Mouse (Mus musculus) NIH3T3 (cell line): ENCODE measurements around the gene Serpinb1a.
"Not testable (repeated sequence)": the region's sequence is repeated elsewhere in the genome, so short reads cannot be mapped to it uniquely, and the experiment has no call there.

Experiments used
- DNase-seq: peaks from one replicate; pipeline ENCODE4 v3.0.0-alpha.2; 2012; ENCODE audit warnings: low read depth

Serpinb1a gene

GRCm38 (mm10) chr13:32850668-32851404 lies at the start of gene Serpinb1a:
Gene Serpinb1a, minus strand, starts transcription at chr13:32851185.
- DNase-seq: peak; percentile 74

GRCm38 (mm10) chr13:32900639-32901038 lies 49.7 kb upstream of the Serpinb1a start:
- DNase-seq: peak; percentile 59

- DNase-seq: not testable (repeated sequence)
Measured at GRCm38 (mm10) chr13:32899114-32899513, 48.1 kb upstream of the Serpinb1a start.

DNA sequence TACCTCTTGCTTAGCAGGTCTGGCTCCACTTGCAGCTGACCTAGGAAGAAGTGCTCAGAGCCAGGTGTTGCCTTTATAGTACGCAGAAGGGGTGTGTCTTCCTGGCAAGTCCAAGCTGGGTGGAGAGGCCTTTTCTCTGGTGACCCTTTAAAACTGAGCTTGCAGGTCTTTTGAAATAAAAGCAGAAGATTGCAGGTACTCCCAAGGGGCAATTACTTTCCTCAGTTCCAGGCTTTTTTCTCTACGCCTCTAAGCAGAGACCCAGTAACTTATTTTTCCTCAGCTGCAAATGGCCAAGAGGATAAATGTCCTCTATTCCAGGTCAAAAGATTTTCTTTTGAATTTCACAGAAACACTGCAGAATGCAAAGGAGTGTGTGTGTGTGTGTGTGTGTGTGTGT lies 47.1 kb upstream of the Serpinb1a start, which contains the start of gene Serpinb1c:
Gene Serpinb1c (minus strand): TSS at position 101 of the 400 bp plus-strand sequence.
- no peak for DNase-seq

- no peak for DNase-seq
Measured at GRCm38 (mm10) chr13:32896931-32897330, 45.9 kb upstream of the Serpinb1a start.

GRCm38 (mm10) chr13:32884755-32885154 lies 33.8 kb upstream of the Serpinb1a start:
- DNase-seq: peak; percentile 80

- DNase-seq: no peak
Measured at GRCm38 (mm10) chr13:32873862-32874261, 22.9 kb upstream of the Serpinb1a start.

GRCm38 (mm10) chr13:32868843-32869242 lies 17.9 kb upstream of the Serpinb1a start:
- DNase-seq: no peak

GRCm38 (mm10) chr13:32868233-32868632 lies 17.2 kb upstream of the Serpinb1a start:
- not testable (repeated sequence) for DNase-seq

- DNase-seq: no peak
Measured at GRCm38 (mm10) chr13:32867030-32867429, 16.0 kb upstream of the Serpinb1a start.

DNA sequence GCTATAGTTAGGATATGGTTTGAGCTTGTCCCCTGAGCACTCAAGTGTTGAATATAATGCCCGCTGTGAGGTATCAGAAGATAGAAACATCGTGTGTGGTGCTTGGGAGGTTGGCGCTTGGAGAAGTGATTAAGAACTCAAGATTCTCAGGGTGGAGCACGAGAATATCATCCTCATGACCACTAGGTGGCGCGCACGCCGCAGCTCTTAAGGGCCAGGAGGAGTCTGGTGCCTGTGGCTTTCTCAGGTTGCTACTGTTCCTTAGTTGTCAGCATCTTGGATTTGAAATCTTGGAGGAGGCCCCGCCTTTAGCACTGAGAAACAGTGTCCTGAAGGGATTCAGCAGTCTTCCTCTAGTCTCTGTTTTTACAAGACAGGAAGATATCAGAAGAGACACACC lies 15.5 kb upstream of the Serpinb1a start:
- peak; percentile 88 for DNase-seq

DNA sequence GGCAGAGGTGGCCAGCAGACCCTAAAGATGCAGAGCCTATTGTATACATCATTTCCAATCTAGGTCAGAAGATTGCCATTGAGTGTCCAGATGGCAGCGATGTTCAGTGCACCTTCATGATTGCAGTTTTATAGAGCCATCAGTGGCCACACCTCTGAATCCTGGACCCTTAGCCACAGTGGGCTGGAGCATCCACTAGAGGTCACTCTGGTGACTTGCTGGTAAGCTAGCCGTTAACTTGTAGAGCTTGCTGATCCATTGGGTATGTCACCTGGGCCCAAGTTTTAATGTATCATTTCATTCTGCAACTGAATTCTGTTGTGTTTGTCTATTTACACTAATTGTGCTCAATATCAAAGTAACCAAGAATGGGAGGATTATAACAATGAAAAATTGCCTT lies 14.6 kb upstream of the Serpinb1a start:
- DNase-seq: peak; percentile 11

DNA sequence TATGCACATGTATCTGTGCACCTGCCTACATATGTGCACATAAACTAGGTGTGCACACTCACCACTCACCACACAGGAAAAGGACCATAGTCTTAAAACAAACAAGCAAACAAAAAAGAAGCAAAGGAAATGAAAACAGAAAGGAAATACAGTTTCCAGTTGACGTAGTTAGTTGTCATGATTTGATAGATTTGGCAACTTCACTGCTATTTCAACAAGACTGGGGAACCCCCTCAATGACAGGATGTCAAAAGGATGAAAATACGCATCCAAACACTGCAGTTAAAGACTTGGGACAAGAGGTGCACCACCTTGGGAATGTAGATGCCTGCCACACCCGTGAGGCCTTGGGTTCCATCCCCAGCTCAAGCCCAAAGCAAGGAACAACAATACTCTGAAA lies 13.5 kb upstream of the Serpinb1a start:
- DNase-seq: not testable (repeated sequence)

DNA sequence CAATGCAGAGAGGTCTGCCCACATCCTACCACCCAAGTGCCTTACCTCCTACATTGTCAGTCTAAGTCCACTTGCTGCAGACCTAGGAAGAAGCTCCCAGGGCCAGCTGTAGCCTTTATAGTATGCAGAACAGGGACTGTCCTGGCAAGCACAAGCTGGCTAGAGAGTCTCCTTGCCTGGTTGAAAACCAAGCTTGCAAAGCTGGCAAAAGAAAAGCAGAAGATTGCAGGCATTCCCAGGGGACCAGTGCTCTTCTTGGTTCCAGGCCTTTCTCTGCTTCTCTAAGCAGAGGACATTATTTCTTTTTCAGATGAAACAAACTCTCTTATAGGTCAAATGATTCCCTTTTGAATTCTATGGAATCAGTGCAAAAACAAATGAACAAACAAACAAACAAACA lies 12.5 kb upstream of the Serpinb1a start:
- no peak for DNase-seq

GRCm38 (mm10) chr13:32860821-32861220 lies 9.8 kb upstream of the Serpinb1a start:
- no peak for DNase-seq

- DNase-seq: no peak
Measured at GRCm38 (mm10) chr13:32853073-32853472, 2.1 kb upstream of the Serpinb1a start.

DNA sequence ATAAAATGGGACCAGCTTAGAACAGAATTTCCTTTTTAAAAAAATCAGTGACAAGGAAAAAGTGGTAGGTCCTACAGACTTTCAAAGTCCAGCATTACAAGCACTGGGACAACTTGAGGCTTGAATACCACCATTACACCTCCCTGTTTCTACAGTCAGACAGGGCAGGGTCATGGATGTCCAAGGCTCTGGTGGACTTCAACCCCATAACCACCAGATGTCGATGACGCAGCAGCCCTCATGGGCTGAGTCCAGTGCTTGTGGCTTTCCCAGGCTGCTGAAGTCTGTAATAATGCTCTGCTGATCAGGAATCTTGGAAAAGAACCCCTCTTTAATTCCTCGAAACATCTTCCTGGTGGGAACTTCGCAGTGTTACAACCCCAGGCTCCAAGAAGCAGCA lies 1.6 kb upstream of the Serpinb1a start:
- no peak for DNase-seq

DNA sequence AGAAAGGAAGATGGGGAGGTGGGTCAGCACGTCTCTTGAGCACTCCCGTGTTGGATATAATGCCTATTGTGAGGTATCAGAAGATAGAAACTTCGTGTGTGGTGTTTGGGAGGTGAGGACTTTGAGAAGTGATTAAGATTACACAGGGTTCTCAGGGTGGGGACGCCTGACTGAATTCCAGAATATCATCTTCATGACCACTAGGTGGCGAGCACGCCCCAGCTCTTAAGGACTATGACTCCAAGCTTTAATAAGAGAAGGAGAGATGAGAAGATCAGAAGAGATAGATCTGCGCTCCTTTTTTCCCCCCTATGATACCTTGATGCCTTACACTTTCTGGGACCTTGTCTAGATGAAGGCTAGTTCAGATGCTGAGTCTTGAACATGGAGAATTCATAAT lies 982 bp upstream of the Serpinb1a start:
- peak; percentile 79 for DNase-seq

- DNase-seq: peak; percentile 41
Measured at GRCm38 (mm10) chr13:32850156-32850555, 829 bp downstream of the Serpinb1a start.

DNA sequence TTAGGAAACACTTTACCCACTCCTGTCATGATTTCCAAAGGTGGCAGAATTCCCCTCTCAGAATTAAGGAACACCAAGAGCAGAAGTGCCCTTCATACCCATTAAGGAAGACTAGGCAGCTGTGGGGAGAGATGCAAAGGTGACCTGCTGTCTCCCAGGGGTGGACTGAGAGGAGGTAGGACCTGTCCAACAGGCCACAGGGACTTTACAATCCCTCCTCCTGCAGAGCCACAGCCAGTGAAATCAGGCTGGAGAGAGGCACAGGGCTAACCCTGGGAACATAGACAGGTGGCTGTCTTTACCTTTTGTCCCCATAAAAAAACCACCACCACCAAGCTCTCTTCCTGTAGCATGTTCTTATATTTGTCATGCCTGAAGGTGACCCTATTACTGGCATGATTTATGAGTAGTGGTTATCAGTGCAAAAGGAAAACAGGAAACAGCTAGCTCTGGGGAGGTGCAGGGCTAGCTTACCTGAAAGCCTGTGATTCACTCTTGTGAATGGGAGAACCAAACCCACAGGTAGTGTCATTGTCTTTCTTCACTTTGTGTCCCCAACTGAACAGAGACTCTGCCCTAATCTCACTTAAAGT lies 1.4 kb downstream of the Serpinb1a start:
- DNase-seq: no peak

GRCm38 (mm10) chr13:32849092-32849491 lies 1.9 kb downstream of the Serpinb1a start:
- no peak for DNase-seq

- DNase-seq: peak; percentile 68
Measured at GRCm38 (mm10) chr13:32846221-32846620, 4.8 kb downstream of the Serpinb1a start.

- no peak for DNase-seq
Measured at GRCm38 (mm10) chr13:32841349-32841748, 9.6 kb downstream of the Serpinb1a start.

DNA sequence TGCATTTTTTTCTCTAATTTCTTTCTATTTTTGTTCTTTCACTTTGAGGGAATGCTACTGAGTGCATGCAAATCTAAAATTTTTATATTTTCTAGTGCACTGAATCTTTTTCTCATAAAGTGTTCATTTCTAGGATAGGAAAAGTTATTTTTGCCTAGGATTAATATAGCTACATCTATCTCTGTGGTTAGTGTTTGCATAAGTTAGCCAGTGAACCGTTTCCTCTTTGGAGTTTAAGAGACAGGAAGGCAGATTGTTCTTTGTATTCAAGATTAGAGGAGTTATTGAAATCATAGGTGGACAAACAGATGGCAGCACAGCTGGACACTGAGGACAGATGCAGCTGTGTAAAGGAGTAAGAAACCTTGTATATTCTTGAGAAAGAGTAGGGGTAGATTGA lies 11.7 kb downstream of the Serpinb1a start:
- no peak for DNase-seq
